Mouse (Mus musculus): ENCODE measurements around the gene Fkbp11. TPM values are rescaled to one million over a fixed set of nuclear protein-coding genes. Genes with fewer than 3 reads are reported as not detected.
A peak's percentile ranks its signal among the peaks of the same experiment; 100 is the strongest.

The Fkbp11 gene
- polyA plus RNA-seq, 2 experiments = 58.9 to 82.7 TPM

DNA sequence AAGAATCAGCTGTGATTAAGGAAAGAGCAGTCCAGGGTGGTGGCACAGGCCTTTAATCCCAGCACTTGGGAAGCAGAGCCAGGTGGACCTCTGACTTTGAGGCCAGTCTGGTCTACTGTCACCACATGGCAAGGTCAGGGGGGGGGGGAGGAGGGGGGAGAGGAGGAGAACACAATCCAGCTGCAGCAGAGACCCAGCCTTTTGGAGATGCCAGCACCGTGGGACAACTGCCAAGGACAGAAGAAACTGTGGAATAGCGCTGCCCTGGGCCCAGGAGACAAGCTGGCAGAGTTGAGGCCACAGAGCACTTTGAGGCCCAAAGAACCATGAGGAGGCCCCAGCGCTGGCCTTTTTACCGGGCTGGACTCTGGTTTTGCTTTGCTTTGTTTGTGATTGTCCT is 37.9 kb upstream of the Fkbp11 start:
- Histone ChIP-seq H3K9me3 (ENCODE audit: control insufficient read depth, low read length) (no peaks in the 10 kb centered on the region), H3K36me3 (ENCODE audit: control insufficient read depth, insufficient read depth, low read length) (no peaks in the 10 kb centered on the region), H3K4me3 (replicated peaks; ENCODE audit: low read length) (no peak overlapping the region), H3K9ac (ENCODE audit: low read depth, low read length, severe bottlenecking) (no peak overlapping the region), H3K27ac (replicated peaks; ENCODE audit: low read depth, low read length) (no peak overlapping the region), H3K4me1 (ENCODE audit: control insufficient read depth, insufficient read depth, low read length) (peaks cover 10% of the 10 kb centered on the region), H3K27me3 (ENCODE audit: control insufficient read depth, insufficient read depth, low read length) (peaks cover 3% of the 10 kb centered on the region), H3K4me2 (replicated peaks; ENCODE audit: low read depth, low read length, severe bottlenecking) (no peak overlapping the region)
- WGBS = 65% methylated on average over 4 of the region's 4 CpGs
- ATAC-seq (ENCODE audit: low FRiP score, low read depth) = no peak
- no peak for TF ChIP-seq POLR2A (IDR thresholded peaks at IDR 0.05; ENCODE audit: borderline replicate concordance, extremely low read depth, insufficient read depth, insufficient read length)
- DNase-seq (ENCODE audit: low spot score) = no peak

DNA sequence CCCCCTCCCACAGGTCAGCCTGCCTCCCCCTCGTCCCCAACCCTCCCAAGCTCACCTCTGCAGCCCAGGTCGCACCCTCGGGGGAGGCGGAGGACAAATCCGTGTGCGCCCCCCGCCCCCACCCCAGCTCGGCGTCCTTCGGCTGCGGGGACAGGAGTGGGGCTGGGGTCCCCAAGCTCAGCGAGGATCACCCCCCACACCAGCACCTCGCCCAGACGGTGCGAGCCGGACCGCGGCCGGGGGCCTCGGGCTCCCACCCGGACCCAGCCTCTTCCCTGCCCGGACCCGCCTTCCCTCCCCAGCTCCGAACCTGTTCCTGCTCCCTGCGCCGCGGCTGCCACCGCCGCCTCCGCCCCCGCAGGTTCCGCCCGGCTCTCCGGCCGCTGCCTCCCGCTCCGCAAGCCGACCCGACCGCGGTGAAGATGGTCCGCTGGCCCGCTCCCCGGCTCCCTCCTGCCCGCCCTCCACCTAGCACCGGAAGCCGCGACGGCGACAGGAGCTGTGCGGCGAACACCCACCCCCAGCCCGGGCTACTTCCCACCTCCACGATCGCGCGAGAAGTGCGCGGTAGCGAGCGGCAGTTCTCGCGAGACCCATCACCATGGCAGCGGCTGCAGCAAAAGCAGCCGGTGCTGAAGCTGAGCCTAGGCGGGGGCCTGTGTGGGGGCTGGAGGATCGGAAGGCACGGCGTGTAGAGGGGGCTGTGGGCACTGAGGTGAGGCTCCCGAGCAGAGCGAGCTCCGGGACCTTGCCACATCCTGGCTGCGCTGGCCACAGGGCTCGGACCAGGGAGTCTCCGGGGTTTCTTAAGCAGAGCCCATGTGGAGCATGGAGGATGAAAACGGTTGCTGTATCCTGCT is 34.9 kb upstream of the Fkbp11 start, which contains the start of gene Arf3:
Arf3 (minus strand) TSS at position 545 of the 860 bp plus-strand sequence.
- peaks cover 10% of the 10 kb centered on the region for H3K4me1 ChIP-seq (ENCODE audit: control insufficient read depth, insufficient read depth, low read length)
- H3K9me3 ChIP-seq (ENCODE audit: control insufficient read depth, low read length) = no peaks in the 10 kb centered on the region
- peak within 1 kb of the TSS; percentile 77 for H3K27ac ChIP-seq (replicated peaks; ENCODE audit: low read depth, low read length)
- H3K27me3 ChIP-seq (ENCODE audit: control insufficient read depth, insufficient read depth, low read length) = no peaks in the 10 kb centered on the region
- 0% methylated on average over 49 of the region's 76 CpGs for WGBS
- peaks cover 18% of the 10 kb centered on the region; the same call in 1 of the 2 replicates for H3K36me3 ChIP-seq (ENCODE audit: control insufficient read depth, insufficient read depth, low read length)
- H3K9ac ChIP-seq (ENCODE audit: low read depth, low read length, severe bottlenecking) = peak within 1 kb of the TSS; percentile 84
- peak; percentile 76; the same call in 1 of the 2 replicates for TF ChIP-seq POLR2A (IDR thresholded peaks at IDR 0.05; ENCODE audit: borderline replicate concordance, extremely low read depth, insufficient read depth, insufficient read length)
- H3K4me3 ChIP-seq (replicated peaks; ENCODE audit: low read length) = peak within 1 kb of the TSS; percentile 95
- peak within 1 kb of the TSS; percentile 79 for H3K4me2 ChIP-seq (replicated peaks; ENCODE audit: low read depth, low read length, severe bottlenecking)
- peak; percentile 95 for DNase-seq (ENCODE audit: low spot score)
- ATAC-seq (ENCODE audit: low FRiP score, low read depth) = peak; percentile 94

DNA sequence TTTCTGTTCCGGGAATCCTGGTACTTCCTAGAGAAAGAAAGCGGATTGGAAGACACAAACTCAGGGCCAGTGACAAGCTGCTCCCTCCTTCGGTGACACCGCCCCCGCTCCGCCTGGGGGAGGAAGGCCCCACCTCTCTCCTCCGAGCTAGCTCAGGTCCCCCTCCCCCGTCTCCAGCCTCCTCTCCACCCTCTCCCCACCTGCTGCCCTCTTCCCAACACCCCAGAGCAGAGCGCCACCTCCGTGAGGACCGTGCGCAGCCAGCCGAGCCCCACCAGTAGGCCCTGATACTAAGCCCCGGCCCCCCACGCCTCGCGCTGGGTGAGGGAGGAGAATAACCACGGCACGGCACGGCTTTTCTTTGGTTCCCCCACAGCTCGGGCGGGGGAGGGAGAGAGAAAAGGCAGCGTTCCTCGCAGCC is 34.2 kb upstream of the Fkbp11 start:
- Histone ChIP-seq H3K36me3 (ENCODE audit: control insufficient read depth, insufficient read depth, low read length) (peaks cover 18% of the 10 kb centered on the region; the same call in 1 of the 2 replicates), H3K9me3 (ENCODE audit: control insufficient read depth, low read length) (no peaks in the 10 kb centered on the region), H3K9ac (ENCODE audit: low read depth, low read length, severe bottlenecking) (peak overlapping the region; percentile 84), H3K27ac (replicated peaks; ENCODE audit: low read depth, low read length) (peak overlapping the region; percentile 77), H3K4me3 (replicated peaks; ENCODE audit: low read length) (peak overlapping the region; percentile 95), H3K27me3 (ENCODE audit: control insufficient read depth, insufficient read depth, low read length) (no peaks in the 10 kb centered on the region), H3K4me1 (ENCODE audit: control insufficient read depth, insufficient read depth, low read length) (peaks cover 10% of the 10 kb centered on the region), H3K4me2 (replicated peaks; ENCODE audit: low read depth, low read length, severe bottlenecking) (peak overlapping the region; percentile 79)
- WGBS = 3% methylated on average over 22 of the region's 24 CpGs
- DNase-seq (ENCODE audit: low spot score) (peak; percentile 79), ATAC-seq (ENCODE audit: low FRiP score, low read depth) (peak; percentile 73)
- TF ChIP-seq POLR2A (IDR thresholded peaks at IDR 0.05; ENCODE audit: borderline replicate concordance, extremely low read depth, insufficient read depth, insufficient read length) = no peak

GRCm38 (mm10) chr15:98754125-98754524 is 26.1 kb upstream of the Fkbp11 start:
- Histone ChIP-seq H3K36me3 (ENCODE audit: control insufficient read depth, insufficient read depth, low read length) (peaks cover 13% of the 10 kb centered on the region), H3K27me3 (ENCODE audit: control insufficient read depth, insufficient read depth, low read length) (no peaks in the 10 kb centered on the region), H3K4me1 (ENCODE audit: control insufficient read depth, insufficient read depth, low read length) (no peaks in the 10 kb centered on the region), H3K27ac (replicated peaks; ENCODE audit: low read depth, low read length) (no peak overlapping the region), H3K9ac (ENCODE audit: low read depth, low read length, severe bottlenecking) (no peak overlapping the region), H3K4me3 (replicated peaks; ENCODE audit: low read length) (no peak overlapping the region), H3K9me3 (ENCODE audit: control insufficient read depth, low read length) (no peaks in the 10 kb centered on the region), H3K4me2 (replicated peaks; ENCODE audit: low read depth, low read length, severe bottlenecking) (no peak overlapping the region)
- DNase-seq (ENCODE audit: low spot score) (no peak), ATAC-seq (ENCODE audit: low FRiP score, low read depth) (no peak)
- WGBS = 88% methylated on average over 2 of the region's 2 CpGs
- no peak for TF ChIP-seq POLR2A (IDR thresholded peaks at IDR 0.05; ENCODE audit: borderline replicate concordance, extremely low read depth, insufficient read depth, insufficient read length)

- no peak for ATAC-seq (ENCODE audit: low FRiP score, low read depth)
- H3K27me3 ChIP-seq (ENCODE audit: control insufficient read depth, insufficient read depth, low read length) = no peaks in the 10 kb centered on the region
- WGBS = 71% methylated on average over 8 of the region's 8 CpGs
- no peak overlapping the region for H3K9ac ChIP-seq (ENCODE audit: low read depth, low read length, severe bottlenecking)
- H3K36me3 ChIP-seq (ENCODE audit: control insufficient read depth, insufficient read depth, low read length) = peaks cover 7% of the 10 kb centered on the region
- H3K4me3 ChIP-seq (replicated peaks; ENCODE audit: low read length) = no peak overlapping the region
- no peaks in the 10 kb centered on the region for H3K9me3 ChIP-seq (ENCODE audit: control insufficient read depth, low read length)
- no peaks in the 10 kb centered on the region for H3K4me1 ChIP-seq (ENCODE audit: control insufficient read depth, insufficient read depth, low read length)
- H3K27ac ChIP-seq (replicated peaks; ENCODE audit: low read depth, low read length) = no peak overlapping the region
- DNase-seq (ENCODE audit: low spot score) = no peak
- TF ChIP-seq POLR2A (IDR thresholded peaks at IDR 0.05; ENCODE audit: borderline replicate concordance, extremely low read depth, insufficient read depth, insufficient read length) = no peak
- H3K4me2 ChIP-seq (replicated peaks; ENCODE audit: low read depth, low read length, severe bottlenecking) = no peak overlapping the region
These were observed 25.0 kb upstream of the Fkbp11 start for GRCm38 (mm10) chr15:98753021-98753423.

Data from limb, embryonic 14.5 days (tissue).